Mouse (Mus musculus): ENCODE data around the gene Dnmbp. TPM values are rescaled to one million over a fixed set of nuclear protein-coding genes. Genes with fewer than 3 reads are reported as not detected.

Dnmbp gene
- polyA plus RNA-seq, 1 experiment from 2014 or later: 19.2 TPM

GRCm38 (mm10) chr19:43870418-43870817, 69.6 kb downstream of the Dnmbp start:
- H3K27ac ChIP-seq: no peak overlapping the region
- H3K4me2 ChIP-seq (ENCODE audit: low read length): no peak overlapping the region
- H3K9ac ChIP-seq (ENCODE audit: low read depth, low read length): no peak overlapping the region
- peaks cover 62% of the 10 kb centered on the region for H3K36me3 ChIP-seq (ENCODE audit: insufficient read depth, low read length)
- no peaks in the 10 kb centered on the region for H3K9me3 ChIP-seq (replicated peaks; ENCODE audit: low read length)
- ATAC-seq (replicated peaks; ENCODE audit: low FRiP score, low read depth): no peak
- no peak for TF ChIP-seq CTCF (IDR thresholded peaks at IDR 0.05; ENCODE audit: low read depth)
- WGBS: 89% methylated on average over 4 of the region's 4 CpGs
- no peaks in the 10 kb centered on the region for H3K27me3 ChIP-seq (ENCODE audit: insufficient read depth, low read length)
- no peak overlapping the region for H3K4me3 ChIP-seq (replicated peaks; ENCODE audit: low read depth, low read length)
- DNase-seq (ENCODE audit: low spot score): no peak
- H3K4me1 ChIP-seq (replicated peaks; ENCODE audit: insufficient read depth, low read length): no peaks in the 10 kb centered on the region

- Histone ChIP-seq H3K9ac (ENCODE audit: low read depth, low read length) (no peak overlapping the region), H3K9me3 (replicated peaks; ENCODE audit: low read length) (no peaks in the 10 kb centered on the region), H3K27ac (no peak overlapping the region), H3K4me2 (ENCODE audit: low read length) (no peak overlapping the region), H3K36me3 (ENCODE audit: insufficient read depth, low read length) (peaks cover 54% of the 10 kb centered on the region), H3K27me3 (ENCODE audit: insufficient read depth, low read length) (no peaks in the 10 kb centered on the region), H3K4me1 (replicated peaks; ENCODE audit: insufficient read depth, low read length) (no peaks in the 10 kb centered on the region), H3K4me3 (replicated peaks; ENCODE audit: low read depth, low read length) (no peak overlapping the region)
- DNase-seq (ENCODE audit: low spot score) (peak; percentile 45), ATAC-seq (replicated peaks; ENCODE audit: low FRiP score, low read depth) (no peak)
- TF ChIP-seq CTCF (IDR thresholded peaks at IDR 0.05; ENCODE audit: low read depth): peak; percentile 41; the same call in 1 of the 2 replicates
- WGBS: 85% methylated on average over 6 of the region's 6 CpGs
Measured at GRCm38 (mm10) chr19:43857347-43857746, 82.6 kb downstream of the Dnmbp start.

GRCm38 (mm10) chr19:43852837-43853545, 87.0 kb downstream of the Dnmbp start:
- H3K4me2 ChIP-seq (ENCODE audit: low read length): no peak overlapping the region
- DNase-seq (ENCODE audit: low spot score) (no peak), ATAC-seq (replicated peaks; ENCODE audit: low FRiP score, low read depth) (no peak)
- no peaks in the 10 kb centered on the region for H3K27me3 ChIP-seq (ENCODE audit: insufficient read depth, low read length)
- peaks cover 76% of the 10 kb centered on the region for H3K36me3 ChIP-seq (ENCODE audit: insufficient read depth, low read length)
- WGBS: 80% methylated on average over 7 of the region's 7 CpGs
- H3K4me3 ChIP-seq (replicated peaks; ENCODE audit: low read depth, low read length): no peak overlapping the region
- H3K9ac ChIP-seq (ENCODE audit: low read depth, low read length): no peak overlapping the region
- no peak overlapping the region for H3K27ac ChIP-seq
- TF ChIP-seq CTCF (IDR thresholded peaks at IDR 0.05; ENCODE audit: low read depth): peak; percentile 73
- H3K4me1 ChIP-seq (replicated peaks; ENCODE audit: insufficient read depth, low read length): no peaks in the 10 kb centered on the region
- no peaks in the 10 kb centered on the region for H3K9me3 ChIP-seq (replicated peaks; ENCODE audit: low read length)

- TF ChIP-seq CTCF (IDR thresholded peaks at IDR 0.05; ENCODE audit: low read depth): no peak
- Histone ChIP-seq H3K4me1 (replicated peaks; ENCODE audit: insufficient read depth, low read length) (no peaks in the 10 kb centered on the region), H3K9ac (ENCODE audit: low read depth, low read length) (no peak overlapping the region), H3K4me3 (replicated peaks; ENCODE audit: low read depth, low read length) (no peak overlapping the region), H3K27me3 (ENCODE audit: insufficient read depth, low read length) (no peaks in the 10 kb centered on the region), H3K36me3 (ENCODE audit: insufficient read depth, low read length) (peaks cover 81% of the 10 kb centered on the region), H3K27ac (no peak overlapping the region), H3K4me2 (ENCODE audit: low read length) (no peak overlapping the region), H3K9me3 (replicated peaks; ENCODE audit: low read length) (no peaks in the 10 kb centered on the region)
- DNase-seq (ENCODE audit: low spot score) (no peak), ATAC-seq (replicated peaks; ENCODE audit: low FRiP score, low read depth) (no peak)
- WGBS: 88% methylated on average over 21 of the region's 21 CpGs
Measured at GRCm38 (mm10) chr19:43851996-43852630, 87.9 kb downstream of the Dnmbp start.

- ATAC-seq (replicated peaks; ENCODE audit: low FRiP score, low read depth) (no peak), DNase-seq (ENCODE audit: low spot score) (no peak)
- no peaks in the 10 kb centered on the region for H3K27me3 ChIP-seq (ENCODE audit: insufficient read depth, low read length)
- TF ChIP-seq CTCF (IDR thresholded peaks at IDR 0.05; ENCODE audit: low read depth): no peak
- H3K9me3 ChIP-seq (replicated peaks; ENCODE audit: low read length): no peaks in the 10 kb centered on the region
- no peak overlapping the region for H3K4me3 ChIP-seq (replicated peaks; ENCODE audit: low read depth, low read length)
- no peaks in the 10 kb centered on the region for H3K4me1 ChIP-seq (replicated peaks; ENCODE audit: insufficient read depth, low read length)
- peaks cover 70% of the 10 kb centered on the region for H3K36me3 ChIP-seq (ENCODE audit: insufficient read depth, low read length)
- no peak overlapping the region for H3K9ac ChIP-seq (ENCODE audit: low read depth, low read length)
- H3K27ac ChIP-seq: no peak overlapping the region
- no peak overlapping the region for H3K4me2 ChIP-seq (ENCODE audit: low read length)
- WGBS: 68% methylated on average over 11 of the region's 11 CpGs
Measured at GRCm38 (mm10) chr19:43850026-43850425, 90.0 kb downstream of the Dnmbp start.

GRCm38 (mm10) chr19:43847966-43848365, 92.0 kb downstream of the Dnmbp start:
- Histone ChIP-seq H3K27me3 (ENCODE audit: insufficient read depth, low read length) (no peaks in the 10 kb centered on the region), H3K4me3 (replicated peaks; ENCODE audit: low read depth, low read length) (no peak overlapping the region), H3K9ac (ENCODE audit: low read depth, low read length) (no peak overlapping the region), H3K9me3 (replicated peaks; ENCODE audit: low read length) (no peaks in the 10 kb centered on the region), H3K27ac (no peak overlapping the region), H3K36me3 (ENCODE audit: insufficient read depth, low read length) (peaks cover 55% of the 10 kb centered on the region), H3K4me1 (replicated peaks; ENCODE audit: insufficient read depth, low read length) (no peaks in the 10 kb centered on the region), H3K4me2 (ENCODE audit: low read length) (no peak overlapping the region)
- DNase-seq (ENCODE audit: low spot score) (no peak), ATAC-seq (replicated peaks; ENCODE audit: low FRiP score, low read depth) (no peak)
- WGBS: 94% methylated on average over 15 of the region's 15 CpGs
- no peak for TF ChIP-seq CTCF (IDR thresholded peaks at IDR 0.05; ENCODE audit: low read depth)
